Mouse (Mus musculus): ENCODE measurements at regions not wholly inside any gene's neighbourhood (a gene's known extent, or its start where the extent isn't known, plus 50 kb on each side); places are given as distances from the start of the nearest gene placed in this dataset.
A peak's percentile ranks its signal among the peaks of the same experiment; 100 is the strongest.

DNA sequence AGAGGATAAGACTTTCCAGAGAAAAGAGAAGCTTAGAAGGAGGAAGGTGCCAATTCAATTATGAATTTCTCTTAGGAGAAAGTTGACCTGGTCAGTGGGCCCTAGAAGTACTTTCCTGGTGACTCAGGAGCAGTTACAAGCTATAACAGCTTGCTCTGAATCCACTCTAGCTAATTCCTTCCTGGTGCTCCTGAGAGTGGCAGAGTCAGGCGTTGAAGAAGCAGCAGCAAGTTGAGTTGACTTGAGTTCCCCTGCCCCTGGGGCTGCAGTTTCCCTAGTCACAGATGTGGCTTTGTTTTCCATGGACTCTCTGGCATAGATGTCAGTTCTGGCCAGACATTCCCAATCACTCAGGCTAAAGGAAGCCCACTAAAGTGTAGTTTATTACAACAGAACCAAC is 85.9 kb downstream of the Osr1 start:
- Histone ChIP-seq H3K4me2 (ENCODE audit: low read depth, low read length) (no peak overlapping the region), H3K9ac (ENCODE audit: low read length) (no peak overlapping the region), H3K27ac (ENCODE audit: low read length) (0 out of 2 replicates have a peak overlapping the region, but pooled peaks have one; percentile 18), H3K36me3 (ENCODE audit: control insufficient read depth, insufficient read depth, low read length) (no peaks in the 10 kb centered on the region), H3K4me1 (replicated peaks; ENCODE audit: control insufficient read depth, insufficient read depth, low read length) (peaks cover 17% of the 10 kb centered on the region), H3K9me3 (ENCODE audit: control insufficient read depth, low read length) (no peaks in the 10 kb centered on the region), H3K27me3 (ENCODE audit: control insufficient read depth, insufficient read depth, low read depth, low read length) (no peaks in the 10 kb centered on the region), H3K4me3 (ENCODE audit: low read length) (no peak overlapping the region)
- WGBS = 26% methylated on average over 1 of the region's 1 CpGs
- peak; percentile 57; the same call in 1 of the 2 replicates for ATAC-seq (ENCODE audit: low read depth)

DNA sequence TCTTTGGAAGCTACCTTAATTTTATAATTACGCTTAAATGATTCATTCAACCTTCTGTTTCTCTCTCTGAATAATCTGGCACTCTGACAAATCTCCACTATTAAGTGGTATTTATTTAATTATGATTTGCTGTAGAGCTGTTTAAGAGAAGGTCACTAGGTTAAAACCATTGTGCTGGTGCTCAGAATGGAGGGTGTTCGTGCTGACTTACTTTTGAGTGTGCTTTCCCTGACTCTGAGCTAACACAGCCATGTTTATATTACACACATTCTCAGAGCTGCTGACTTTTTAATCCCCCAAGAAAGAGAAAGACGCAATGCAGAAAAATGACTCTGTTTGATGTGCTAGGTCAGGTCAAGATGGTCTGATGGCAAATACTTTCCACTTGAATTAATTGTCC is 86.4 kb downstream of the Osr1 start:
- Histone ChIP-seq H3K9me3 (ENCODE audit: control insufficient read depth, low read length) (no peaks in the 10 kb centered on the region), H3K4me2 (ENCODE audit: low read depth, low read length) (no peak overlapping the region), H3K27me3 (ENCODE audit: control insufficient read depth, insufficient read depth, low read depth, low read length) (no peaks in the 10 kb centered on the region), H3K36me3 (ENCODE audit: control insufficient read depth, insufficient read depth, low read length) (no peaks in the 10 kb centered on the region), H3K4me1 (replicated peaks; ENCODE audit: control insufficient read depth, insufficient read depth, low read length) (peaks cover 17% of the 10 kb centered on the region), H3K9ac (ENCODE audit: low read length) (no peak overlapping the region), H3K27ac (ENCODE audit: low read length) (peak overlapping the region; percentile 32; the same call in 1 of the 2 replicates), H3K4me3 (ENCODE audit: low read length) (no peak overlapping the region)
- ATAC-seq (ENCODE audit: low read depth) = peak; percentile 82
- 12% methylated on average over 3 of the region's 3 CpGs for WGBS

DNA sequence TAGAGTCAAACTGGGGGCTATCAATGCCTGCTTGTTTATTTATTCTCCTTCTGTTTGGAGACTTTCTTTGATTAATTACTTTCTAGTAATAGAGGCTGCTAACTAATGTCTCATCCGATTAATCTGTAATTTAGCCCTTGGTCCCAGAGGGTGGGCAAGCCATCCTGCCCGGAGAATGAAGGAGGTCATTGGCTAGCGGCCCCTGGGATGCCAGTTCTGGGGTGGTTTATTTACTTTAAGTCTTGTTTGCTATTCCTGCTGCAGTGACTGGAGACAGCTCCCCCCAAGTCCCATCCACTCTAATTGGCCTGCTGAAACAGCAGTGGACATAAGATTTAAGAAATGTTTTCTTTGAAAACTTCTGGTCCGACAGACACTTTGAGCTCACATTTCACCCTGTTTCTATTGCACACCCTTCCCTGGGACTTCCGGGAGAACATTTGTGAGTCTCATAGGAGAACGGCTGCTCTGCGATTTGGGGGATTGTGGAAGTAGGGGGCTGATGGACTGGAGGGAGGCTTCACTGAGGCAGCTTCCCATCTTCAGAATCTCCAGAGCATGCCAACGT is 87.4 kb downstream of the Osr1 start:
- Histone ChIP-seq H3K27ac (ENCODE audit: low read length) (no peak overlapping the region), H3K36me3 (ENCODE audit: control insufficient read depth, insufficient read depth, low read length) (no peaks in the 10 kb centered on the region), H3K27me3 (ENCODE audit: control insufficient read depth, insufficient read depth, low read depth, low read length) (no peaks in the 10 kb centered on the region), H3K4me1 (replicated peaks; ENCODE audit: control insufficient read depth, insufficient read depth, low read length) (peaks cover 17% of the 10 kb centered on the region), H3K4me3 (ENCODE audit: low read length) (no peak overlapping the region), H3K9me3 (ENCODE audit: control insufficient read depth, low read length) (no peaks in the 10 kb centered on the region), H3K9ac (ENCODE audit: low read length) (no peak overlapping the region), H3K4me2 (ENCODE audit: low read depth, low read length) (0 out of 2 replicates have a peak overlapping the region, but pooled peaks have one; percentile 5)
- ATAC-seq (ENCODE audit: low read depth) = no peak
- 15% methylated on average over 8 of the region's 8 CpGs for WGBS

DNA sequence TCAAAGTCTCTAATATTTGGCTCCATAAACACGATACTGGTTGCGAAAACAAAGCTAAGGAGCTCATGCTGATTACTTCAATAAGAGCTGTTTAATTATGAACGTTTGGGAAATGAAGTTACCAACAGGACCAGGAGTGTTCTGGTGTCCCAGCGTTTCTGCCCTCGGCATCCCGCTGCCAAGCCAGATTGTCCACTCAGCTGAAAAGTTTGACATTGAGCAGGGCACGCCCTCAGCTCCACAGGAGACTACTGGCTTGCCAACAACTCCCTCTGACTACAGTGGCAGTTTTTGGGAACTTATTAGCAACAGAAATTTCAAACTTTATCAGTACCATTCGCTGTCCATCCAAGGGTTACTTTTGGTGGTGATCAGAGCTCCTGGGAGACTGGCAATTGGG is 87.9 kb downstream of the Osr1 start:
- H3K4me3 ChIP-seq (ENCODE audit: low read length) = no peak overlapping the region
- WGBS = 31% methylated on average over 8 of the region's 8 CpGs

DNA sequence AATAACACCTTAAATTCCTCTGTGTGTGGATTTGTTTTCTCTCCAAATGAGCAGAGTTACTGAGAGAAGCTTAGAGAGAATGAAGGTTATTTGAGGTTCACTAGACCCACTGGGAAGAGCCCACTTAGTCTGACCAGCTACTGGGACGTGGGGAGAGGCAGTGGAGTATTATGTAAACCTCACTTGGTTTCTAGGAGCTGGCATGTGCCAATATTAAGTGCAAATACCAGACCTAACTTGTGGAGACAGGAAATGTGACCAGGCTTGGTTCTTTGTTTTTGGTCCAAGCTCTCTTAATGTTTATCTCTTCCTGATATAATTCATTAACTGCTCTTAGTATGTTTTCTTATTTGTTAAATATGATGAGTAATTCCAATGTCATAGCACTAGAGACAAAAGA is 90.4 kb downstream of the Osr1 start:
- H3K27ac ChIP-seq (ENCODE audit: low read length) = no peak overlapping the region
- H3K9ac ChIP-seq (ENCODE audit: low read length) = no peak overlapping the region
- no peaks in the 10 kb centered on the region for H3K9me3 ChIP-seq (ENCODE audit: control insufficient read depth, low read length)
- H3K27me3 ChIP-seq (ENCODE audit: control insufficient read depth, insufficient read depth, low read depth, low read length) = no peaks in the 10 kb centered on the region
- WGBS = 13% methylated on average over 1 of the region's 1 CpGs
- peaks cover 17% of the 10 kb centered on the region for H3K4me1 ChIP-seq (replicated peaks; ENCODE audit: control insufficient read depth, insufficient read depth, low read length)
- H3K4me2 ChIP-seq (ENCODE audit: low read depth, low read length) = no peak overlapping the region
- H3K36me3 ChIP-seq (ENCODE audit: control insufficient read depth, insufficient read depth, low read length) = no peaks in the 10 kb centered on the region
- ATAC-seq (ENCODE audit: low read depth) = peak; percentile 77; the same call in 1 of the 2 replicates
- no peak overlapping the region for H3K4me3 ChIP-seq (ENCODE audit: low read length)

More for the DNA sequence above, 87.9 kb downstream of the Osr1 start:
- Histone ChIP-seq H3K4me1 (replicated peaks; ENCODE audit: control insufficient read depth, insufficient read depth, low read length) (peaks cover 17% of the 10 kb centered on the region), H3K27ac (ENCODE audit: low read length) (no peak overlapping the region), H3K27me3 (ENCODE audit: control insufficient read depth, insufficient read depth, low read depth, low read length) (no peaks in the 10 kb centered on the region), H3K4me2 (ENCODE audit: low read depth, low read length) (0 out of 2 replicates have a peak overlapping the region, but pooled peaks have one; percentile 5), H3K9ac (ENCODE audit: low read length) (no peak overlapping the region), H3K36me3 (ENCODE audit: control insufficient read depth, insufficient read depth, low read length) (no peaks in the 10 kb centered on the region), H3K9me3 (ENCODE audit: control insufficient read depth, low read length) (no peaks in the 10 kb centered on the region)
- no peak for ATAC-seq (ENCODE audit: low read depth)

DNA sequence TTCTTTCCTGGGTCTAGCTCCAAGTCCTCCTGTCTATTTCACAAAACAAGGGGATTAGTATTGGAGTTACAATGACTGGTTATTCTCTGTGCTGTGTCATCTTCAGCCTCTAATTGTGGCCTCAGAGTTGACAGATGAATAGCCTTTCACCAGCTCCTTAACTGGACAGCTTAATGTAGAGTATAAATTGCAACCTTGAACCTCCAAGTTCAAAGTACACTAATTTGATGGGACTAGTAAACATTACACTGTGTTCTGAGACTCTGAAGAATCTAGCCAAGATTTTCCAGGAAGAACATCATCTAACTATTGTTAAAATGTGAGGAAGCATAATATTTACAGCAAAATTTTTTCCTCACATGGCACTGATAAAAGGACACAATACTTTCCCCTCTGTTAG is 118.9 kb downstream of the Osr1 start:
- no peak overlapping the region for H3K27ac ChIP-seq (ENCODE audit: low read length)
- no peaks in the 10 kb centered on the region for H3K9me3 ChIP-seq (ENCODE audit: control insufficient read depth, low read length)
- no peak overlapping the region for H3K4me2 ChIP-seq (ENCODE audit: low read depth, low read length)
- H3K4me3 ChIP-seq (ENCODE audit: low read length) = no peak overlapping the region
- no peaks in the 10 kb centered on the region for H3K27me3 ChIP-seq (ENCODE audit: control insufficient read depth, insufficient read depth, low read depth, low read length)
- H3K36me3 ChIP-seq (ENCODE audit: control insufficient read depth, insufficient read depth, low read length) = no peaks in the 10 kb centered on the region
- no peak overlapping the region for H3K9ac ChIP-seq (ENCODE audit: low read length)
- ATAC-seq (ENCODE audit: low read depth) = no peak
- no peaks in the 10 kb centered on the region for H3K4me1 ChIP-seq (replicated peaks; ENCODE audit: control insufficient read depth, insufficient read depth, low read length)

DNA sequence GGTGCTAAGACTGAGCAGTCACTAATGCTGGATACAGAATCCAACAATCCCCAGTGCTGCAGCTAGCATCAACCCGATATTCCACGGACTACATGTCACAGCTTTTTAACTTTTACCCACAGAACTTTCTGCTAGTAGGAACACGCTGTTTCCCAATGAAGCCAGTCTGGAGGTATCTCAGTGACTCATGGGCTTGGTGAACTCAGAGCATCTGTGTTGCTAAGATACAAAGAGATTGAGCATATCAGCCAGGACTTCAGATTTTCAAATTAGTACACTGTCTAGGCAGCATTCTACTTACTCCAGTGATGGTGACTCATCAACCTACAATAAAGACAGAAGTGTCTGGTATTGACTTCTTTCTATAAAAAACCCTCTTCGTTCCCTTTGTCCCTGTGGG is 119.6 kb downstream of the Osr1 start:
- no peak overlapping the region for H3K9ac ChIP-seq (ENCODE audit: low read length)
- H3K9me3 ChIP-seq (ENCODE audit: control insufficient read depth, low read length) = no peaks in the 10 kb centered on the region
- no peak overlapping the region for H3K4me3 ChIP-seq (ENCODE audit: low read length)
- 85% methylated on average over 4 of the region's 4 CpGs for WGBS
- no peak for ATAC-seq (ENCODE audit: low read depth)
- H3K27ac ChIP-seq (ENCODE audit: low read length) = no peak overlapping the region
- no peak overlapping the region for H3K4me2 ChIP-seq (ENCODE audit: low read depth, low read length)
- H3K4me1 ChIP-seq (replicated peaks; ENCODE audit: control insufficient read depth, insufficient read depth, low read length) = no peaks in the 10 kb centered on the region
- H3K36me3 ChIP-seq (ENCODE audit: control insufficient read depth, insufficient read depth, low read length) = no peaks in the 10 kb centered on the region
- H3K27me3 ChIP-seq (ENCODE audit: control insufficient read depth, insufficient read depth, low read depth, low read length) = no peaks in the 10 kb centered on the region

DNA sequence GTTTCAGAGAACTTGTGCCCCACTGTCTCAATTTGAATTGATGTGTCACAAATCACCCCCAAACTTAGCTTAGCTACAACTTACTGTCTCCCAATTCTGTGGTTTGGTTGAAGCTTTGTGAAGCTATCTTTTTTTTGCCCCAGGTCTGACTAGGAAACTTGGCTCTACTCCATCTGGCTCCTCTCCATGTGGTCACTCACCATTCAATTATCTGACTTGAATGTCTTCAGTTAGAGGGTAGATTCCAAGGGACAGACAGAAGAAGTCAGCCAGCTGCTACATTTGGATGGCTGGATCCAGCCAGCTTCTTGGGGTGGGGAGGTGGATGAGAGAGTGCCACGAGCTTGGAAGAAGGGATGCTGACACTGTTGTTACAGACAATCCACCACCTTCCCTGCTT is 163.0 kb downstream of the Osr1 start:
- H3K9me3 ChIP-seq (ENCODE audit: control insufficient read depth, low read length) = no peaks in the 10 kb centered on the region
- H3K27me3 ChIP-seq (ENCODE audit: control insufficient read depth, insufficient read depth, low read depth, low read length) = no peaks in the 10 kb centered on the region
- no peak overlapping the region for H3K4me2 ChIP-seq (ENCODE audit: low read depth, low read length)
- WGBS = 32% methylated on average over 1 of the region's 1 CpGs
- no peaks in the 10 kb centered on the region for H3K36me3 ChIP-seq (ENCODE audit: control insufficient read depth, insufficient read depth, low read length)
- H3K9ac ChIP-seq (ENCODE audit: low read length) = no peak overlapping the region
- ATAC-seq (ENCODE audit: low read depth) = peak; percentile 45; the same call in 1 of the 2 replicates
- H3K4me1 ChIP-seq (replicated peaks; ENCODE audit: control insufficient read depth, insufficient read depth, low read length) = no peaks in the 10 kb centered on the region
- no peak overlapping the region for H3K27ac ChIP-seq (ENCODE audit: low read length)
- H3K4me3 ChIP-seq (ENCODE audit: low read length) = no peak overlapping the region

DNA sequence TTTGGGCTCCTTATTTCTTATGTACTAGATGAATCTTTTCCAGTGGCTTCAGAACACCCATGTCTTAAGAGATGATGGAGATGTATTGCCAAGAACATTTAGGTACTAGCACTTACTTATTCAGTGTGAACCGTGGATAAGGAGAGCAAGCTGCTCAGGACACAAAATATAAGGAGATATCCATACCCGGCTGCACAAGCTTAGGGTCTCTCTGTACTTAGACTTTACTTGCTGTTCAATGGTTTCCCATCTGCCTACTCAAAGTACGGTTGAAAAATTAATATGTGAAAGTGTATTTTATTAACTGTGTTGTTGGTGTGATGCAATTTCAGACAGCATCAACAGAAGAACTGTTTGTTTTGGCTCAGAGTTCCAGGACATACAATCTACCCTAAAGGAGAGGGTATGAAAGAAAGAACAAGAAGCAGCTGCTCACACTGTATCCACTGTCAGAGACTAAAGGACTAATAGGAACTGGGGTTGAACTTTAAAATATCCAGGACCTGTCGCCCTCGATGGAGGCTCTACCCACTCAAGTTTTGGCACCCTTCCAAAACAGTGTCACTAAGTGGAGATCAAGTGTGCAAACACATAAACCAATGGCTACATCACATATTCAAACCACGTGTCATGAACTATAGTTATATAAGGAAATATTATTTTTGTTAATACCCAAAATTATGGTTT is 174.9 kb downstream of the Osr1 start:
- Histone ChIP-seq H3K36me3 (ENCODE audit: control insufficient read depth, insufficient read depth, low read length) (no peaks in the 10 kb centered on the region), H3K4me3 (ENCODE audit: low read length) (no peak overlapping the region), H3K4me1 (replicated peaks; ENCODE audit: control insufficient read depth, insufficient read depth, low read length) (peaks cover 14% of the 10 kb centered on the region; the same call in 1 of the 2 replicates), H3K9ac (ENCODE audit: low read length) (no peak overlapping the region), H3K27me3 (ENCODE audit: control insufficient read depth, insufficient read depth, low read depth, low read length) (no peaks in the 10 kb centered on the region), H3K9me3 (ENCODE audit: control insufficient read depth, low read length) (no peaks in the 10 kb centered on the region), H3K27ac (ENCODE audit: low read length) (no peak overlapping the region), H3K4me2 (ENCODE audit: low read depth, low read length) (no peak overlapping the region)
- peak; percentile 98 for ATAC-seq (ENCODE audit: low read depth)
- WGBS = 23% methylated on average over 6 of the region's 6 CpGs

Measured in lung, embryonic 16.5 days (tissue).